Mouse (Mus musculus) E14TG2a.4 (cell line): Measurements from ENCODE around the gene Ryr2.

Source experiments
- CTCF ChIP-seq: conservative IDR thresholded peaks from 2 replicates; pipeline ENCODE4 v1.5.1; 2014; ENCODE audit warnings: low read length
- NANOG ChIP-seq: IDR thresholded peaks from 2 replicates; pipeline ENCODE4 v1.6.1; 2014; ENCODE audit warnings: borderline replicate concordance, low read length, mixed read lengths
- POU5F1 ChIP-seq: IDR thresholded peaks from 2 replicates; pipeline ENCODE4 v1.6.1; 2014; ENCODE audit warnings: low read length, borderline replicate concordance

DNA sequence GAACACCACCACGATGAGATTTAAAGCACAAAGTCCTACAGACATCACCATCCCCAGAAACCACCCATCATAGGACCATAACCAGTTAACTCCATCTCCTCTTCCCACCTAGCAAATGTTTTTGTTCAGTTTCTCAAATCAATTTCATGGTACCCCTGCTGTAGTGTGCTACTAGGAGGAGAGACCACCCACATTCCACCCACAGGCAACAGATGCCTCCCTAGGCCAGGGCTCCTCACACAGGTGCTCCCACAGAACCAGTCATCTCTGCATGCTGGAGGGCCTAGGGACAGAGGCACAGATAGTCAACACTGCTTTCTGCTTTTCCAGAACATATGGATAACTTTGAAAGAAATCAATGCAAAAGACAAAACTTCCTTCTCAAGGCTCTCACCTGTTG is 50.8 kb downstream of the Ryr2 start:
- TF ChIP-seq CTCF (no peak), POU5F1 (no peak), NANOG (no peak)
